In genomic region chr10:42273760-42274691, GRCm38 (mm10) we compare ENCODE assay signal across 8 mouse cellular contexts. TPM values are rescaled to one million over a fixed set of nuclear protein-coding genes. Genes with fewer than 3 reads are reported as not detected.
DNase-seq lines count a peak whose midpoint lies in the region; ATAC-seq and TF ChIP-seq lines count a peak whose summit lies in the region.

No protein-coding gene starts in this region.

- no peak for TF ChIP-seq EP300 in stomach, postnatal 0 days (optimal IDR thresholded peaks at IDR 0.05)

- peak overlapping the region; percentile 75 for H3K9ac ChIP-seq in embryonic facial prominence, embryonic 11.5 days (replicated peaks; ENCODE audit: low read length)
- H3K9ac ChIP-seq in midbrain, embryonic 12.5 days (replicated peaks) = peak overlapping the region; percentile 76
- H3K9ac ChIP-seq in stomach, postnatal 0 days (ENCODE audit: low read length) = peak overlapping the region; percentile 87

- H3K9me3 ChIP-seq in embryonic facial prominence, embryonic 11.5 days (replicated peaks; ENCODE audit: control insufficient read depth, low read length) = no peaks in the 10 kb centered on the region
- no peaks in the 10 kb centered on the region for H3K9me3 ChIP-seq in limb, embryonic 10.5 days (replicated peaks)
- H3K9me3 ChIP-seq in midbrain, embryonic 12.5 days = no peaks in the 10 kb centered on the region
- H3K9me3 ChIP-seq in stomach, postnatal 0 days (ENCODE audit: control insufficient read depth, low read length) = no peaks in the 10 kb centered on the region

- H3K27ac ChIP-seq in embryonic facial prominence, embryonic 11.5 days (replicated peaks; ENCODE audit: low read depth, low read length) = no peak overlapping the region
- H3K27ac ChIP-seq in limb, embryonic 10.5 days = peak overlapping the region; percentile 92
- H3K27ac ChIP-seq in midbrain, embryonic 12.5 days (replicated peaks) = no peak overlapping the region
- peak overlapping the region; percentile 99 for H3K27ac ChIP-seq in stomach, postnatal 0 days (replicated peaks)

- peaks cover 3% of the 10 kb centered on the region; the same call in 1 of the 2 replicates for H3K27me3 ChIP-seq in embryonic facial prominence, embryonic 11.5 days (ENCODE audit: control insufficient read depth, insufficient read depth, low read length)
- H3K27me3 ChIP-seq in limb, embryonic 10.5 days (ENCODE audit: low read depth, poor library complexity, severe bottlenecking) = peaks cover 18% of the 10 kb centered on the region
- peaks cover 22% of the 10 kb centered on the region for H3K27me3 ChIP-seq in midbrain, embryonic 12.5 days
- no peaks in the 10 kb centered on the region for H3K27me3 ChIP-seq in stomach, postnatal 0 days (ENCODE audit: control insufficient read depth, insufficient read depth, low read length)

- 5% methylated on average over 21 of the region's 21 CpGs for WGBS in embryonic facial prominence, embryonic 11.5 days
- 3% methylated on average over 21 of the region's 21 CpGs for WGBS in limb, embryonic 10.5 days
- 3% methylated on average over 21 of the region's 21 CpGs for WGBS in midbrain, embryonic 12.5 days
- 27% methylated on average over 21 of the region's 21 CpGs for WGBS in stomach, postnatal 0 days

- no peak for ATAC-seq in embryonic facial prominence, embryonic 11.5 days (replicated peaks; ENCODE audit: insufficient number of reproducible peaks, low FRiP score, low TSS enrichment, low read depth)
- ATAC-seq in midbrain, embryonic 12.5 days (ENCODE audit: low FRiP score, low read depth) = no peak
- no peak for ATAC-seq in stomach, postnatal 0 days (ENCODE audit: low FRiP score, low TSS enrichment)

- DNase-seq in adrenal gland, adult (ENCODE audit: inconsistent age in 2 of 2, low spot score in 1 of 2) = peak; percentile 65 to 84
- DNase-seq in adrenal gland, postnatal 4 days (ENCODE audit: low spot score in 2 of 2) = no peak
- DNase-seq in T-cell, adult 2 months (ENCODE audit: low spot score) = peak; percentile 64
- peak; percentile 39 for DNase-seq in embryonic facial prominence, embryonic 11.5 days (ENCODE audit: low spot score)
- peak; percentile 58 to 59 for DNase-seq in heart, postnatal 36 days
- peak; percentile 56 for DNase-seq in limb, embryonic 10.5 days (ENCODE audit: low spot score)
- peak; percentile 80 for DNase-seq in stomach, postnatal 0 days (ENCODE audit: low spot score)

- peak overlapping the region; percentile 83 for H3K4me3 ChIP-seq in embryonic facial prominence, embryonic 11.5 days (ENCODE audit: low read depth, low read length)
- peak overlapping the region; percentile 88 for H3K4me3 ChIP-seq in limb, embryonic 10.5 days
- H3K4me3 ChIP-seq in midbrain, embryonic 12.5 days = peak overlapping the region; percentile 85
- H3K4me3 ChIP-seq in stomach, postnatal 0 days (ENCODE audit: low read depth, low read length) = peak overlapping the region; percentile 81

- peak overlapping the region; percentile 97 for H3K4me2 ChIP-seq in embryonic facial prominence, embryonic 11.5 days (ENCODE audit: low read depth, low read length)
- peak overlapping the region; percentile 99 for H3K4me2 ChIP-seq in midbrain, embryonic 12.5 days (replicated peaks)
- peak overlapping the region; percentile 99 for H3K4me2 ChIP-seq in stomach, postnatal 0 days (replicated peaks; ENCODE audit: low read depth)

- intact Hi-C loops in heart, postnatal 36 days (cut with DNase I) = loop anchor here (2.0 to 5.0 kb wide), 4 partner anchors 23 to 382 kb away; no protein-coding TSS in a partner anchor

- H3K4me1 ChIP-seq in embryonic facial prominence, embryonic 11.5 days (ENCODE audit: control insufficient read depth, insufficient read depth, low read length) = peaks cover 3% of the 10 kb centered on the region; the same call in 1 of the 2 replicates
- H3K4me1 ChIP-seq in limb, embryonic 10.5 days = peaks cover 60% of the 10 kb centered on the region
- peaks cover 27% of the 10 kb centered on the region for H3K4me1 ChIP-seq in midbrain, embryonic 12.5 days
- peaks cover 11% of the 10 kb centered on the region for H3K4me1 ChIP-seq in stomach, postnatal 0 days (replicated peaks; ENCODE audit: control insufficient read depth, insufficient read depth)

- TF ChIP-seq CTCF in stomach, postnatal 0 days (IDR thresholded peaks at IDR 0.05; ENCODE audit: low read depth) = no peak

- H3K36me3 ChIP-seq in embryonic facial prominence, embryonic 11.5 days (replicated peaks; ENCODE audit: control insufficient read depth, insufficient read depth, low read depth, low read length) = no peaks in the 10 kb centered on the region
- peaks cover 6% of the 10 kb centered on the region; the same call in 1 of the 2 replicates for H3K36me3 ChIP-seq in limb, embryonic 10.5 days
- H3K36me3 ChIP-seq in midbrain, embryonic 12.5 days = 0 out of 2 replicates have a peak, but pooled peaks cover 3% of the 10 kb centered on the region
- H3K36me3 ChIP-seq in stomach, postnatal 0 days (ENCODE audit: control insufficient read depth, insufficient read depth, low read length) = 0 out of 2 replicates have a peak, but pooled peaks cover 3% of the 10 kb centered on the region

RNA-seq across cellular contexts. Expression of gene Foxo3, which starts 2.5 kb away (rescaled TPM):
- 10 to 100 TPM; 71.7 to 72.8 TPM for total RNA-seq in adrenal gland, postnatal 4 days (2021)
- polyA plus RNA-seq in embryonic facial prominence, embryonic 11.5 days (2014; fragmentation: Nextera tagmentation; extraction: Ambion mirVana) = 5.0 and 5.4 TPM in 2 replicates
- total RNA-seq in heart, postnatal 36 days (2021) = 100 to 1,000 TPM in 1 of 2 experiments, 10 to 100 TPM in 1; 86.1 to 111 TPM
- polyA plus RNA-seq in limb, embryonic 10.5 days (2016; fragmentation: Nextera tagmentation; extraction: Ambion mirVana) = 2.3 and 3.8 TPM in 2 replicates
- polyA plus RNA-seq in midbrain, embryonic 12.5 days (2016; fragmentation: Nextera tagmentation; extraction: Ambion mirVana) = 3.6 TPM in 2 replicates
- 7.6 and 8.0 TPM in 2 replicates for polyA plus RNA-seq in stomach, postnatal 0 days (2015; fragmentation: Nextera tagmentation; extraction: Ambion mirVana)

Comparison
In these comparisons a context has a peak if more than half of its experiments do, and no peak if none do; other contexts are left out.
1. DNase-seq: peak in adrenal gland, adult (2 of 2), T-cell, adult 2 months (single experiment), embryonic facial prominence, embryonic 11.5 days (single experiment), heart, postnatal 36 days (2 of 2), limb, embryonic 10.5 days (single experiment) and stomach, postnatal 0 days (single experiment); none in adrenal gland, postnatal 4 days (0 of 2).
2. H3K27ac ChIP-seq: peak in limb, embryonic 10.5 days (single experiment) and stomach, postnatal 0 days (single experiment); none in embryonic facial prominence, embryonic 11.5 days (single experiment) and midbrain, embryonic 12.5 days (single experiment).
3. Peak in every context shown above with its lines, with median percentiles within 50 percentile points of each other: H3K4me2 ChIP-seq, H3K4me3 ChIP-seq and H3K9ac ChIP-seq.